ENCODE assay signal across 24 mouse cellular contexts in the genomic region with DNA sequence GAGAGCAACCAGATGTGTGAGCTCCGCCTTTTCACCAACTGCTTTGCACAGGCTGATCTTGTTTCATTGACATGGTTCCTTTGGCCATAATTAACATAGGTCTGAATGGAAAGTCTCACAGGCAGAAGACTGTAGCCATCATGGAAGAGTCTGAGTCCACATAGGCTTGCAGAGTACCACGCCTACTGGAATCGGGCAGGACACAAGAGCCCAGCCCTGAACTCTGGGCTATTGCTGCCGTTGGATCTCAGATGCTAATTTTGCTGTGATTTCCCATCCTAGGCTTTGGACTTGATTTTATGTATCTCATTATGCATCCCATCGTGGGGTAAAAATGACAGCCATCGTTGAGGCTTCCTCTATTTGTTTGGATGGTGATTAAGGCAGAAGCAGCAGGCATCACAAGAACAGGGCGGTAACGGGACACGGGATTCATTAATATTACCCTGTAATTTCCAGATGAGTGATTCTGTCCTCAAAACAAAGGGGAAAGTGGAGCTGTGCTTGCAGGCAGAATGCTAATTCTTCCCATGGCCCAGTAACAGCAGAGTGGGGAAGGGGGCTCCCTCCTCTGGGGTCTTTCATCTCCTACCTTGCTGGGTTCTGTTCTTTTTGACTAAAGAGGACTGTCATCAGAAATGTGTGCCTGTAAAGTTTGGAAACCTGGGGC.
DNase-seq lines count a peak whose midpoint lies in the region; ATAC-seq lines count a peak whose summit lies in the region.
"Had no signal": no experiment of that assay in that cellular context is flagged by ENCODE, and none has a peak within 500 bp of the region (broad histone marks: within the 10 kb centered on the region; RNA-seq: fewer than 3 reads in every experiment).

No protein-coding gene starts in this region.

- H3K9ac ChIP-seq in midbrain, embryonic 13.5 days (replicated peaks) = no peak overlapping the region
- H3K9ac ChIP-seq in forebrain, embryonic 14.5 days (ENCODE audit: low read length) = no peak overlapping the region
- H3K9ac ChIP-seq: heart, embryonic 15.5 days; limb, embryonic 15.5 days; liver, embryonic 14.5 days; lung, embryonic 14.5 days; midbrain, embryonic 15.5 days had no signal

- H3K9me3 ChIP-seq in midbrain, embryonic 13.5 days = no peaks in the 10 kb centered on the region
- H3K9me3 ChIP-seq in midbrain, embryonic 10.5 days (replicated peaks) = no peaks in the 10 kb centered on the region
- H3K9me3 ChIP-seq in forebrain, embryonic 10.5 days = no peaks in the 10 kb centered on the region
- H3K9me3 ChIP-seq in forebrain, embryonic 14.5 days (replicated peaks; ENCODE audit: control insufficient read depth, low read length) = no peaks in the 10 kb centered on the region
- H3K9me3 ChIP-seq: G1E; heart, embryonic 15.5 days; limb, embryonic 15.5 days; midbrain, embryonic 15.5 days had no signal

- no peak overlapping the region for H3K4me3 ChIP-seq in midbrain, embryonic 13.5 days (replicated peaks)
- no peak overlapping the region for H3K4me3 ChIP-seq in midbrain, embryonic 10.5 days
- H3K4me3 ChIP-seq in forebrain, embryonic 10.5 days = no peak overlapping the region
- H3K4me3 ChIP-seq in forebrain, embryonic 14.5 days (ENCODE audit: low read depth, low read length) = no peak overlapping the region
- H3K4me3 ChIP-seq: heart, embryonic 15.5 days; limb, embryonic 15.5 days; midbrain, embryonic 15.5 days; myocyte had no signal

- H3K27me3 ChIP-seq in midbrain, embryonic 13.5 days = no peaks in the 10 kb centered on the region
- H3K27me3 ChIP-seq in midbrain, embryonic 10.5 days (ENCODE audit: low read depth, poor library complexity, severe bottlenecking) = no peaks in the 10 kb centered on the region
- H3K27me3 ChIP-seq in forebrain, embryonic 10.5 days (ENCODE audit: poor library complexity, severe bottlenecking) = no peaks in the 10 kb centered on the region
- H3K27me3 ChIP-seq in forebrain, embryonic 14.5 days (replicated peaks; ENCODE audit: control insufficient read depth, insufficient read depth, low read length) = no peaks in the 10 kb centered on the region
- H3K27me3 ChIP-seq: CH12.LX; heart, embryonic 15.5 days; limb, embryonic 15.5 days; midbrain, embryonic 15.5 days had no signal

- no peaks in the 10 kb centered on the region for H3K36me3 ChIP-seq in midbrain, embryonic 13.5 days
- H3K36me3 ChIP-seq in midbrain, embryonic 10.5 days = no peaks in the 10 kb centered on the region
- H3K36me3 ChIP-seq in forebrain, embryonic 10.5 days (replicated peaks) = no peaks in the 10 kb centered on the region
- no peaks in the 10 kb centered on the region for H3K36me3 ChIP-seq in forebrain, embryonic 14.5 days (ENCODE audit: control insufficient read depth, insufficient read depth, low read length)
- H3K36me3 ChIP-seq: G1E; heart, embryonic 15.5 days; limb, embryonic 15.5 days; midbrain, embryonic 15.5 days had no signal

- H3K4me2 ChIP-seq in midbrain, embryonic 13.5 days (replicated peaks) = no peak overlapping the region
- no peak overlapping the region for H3K4me2 ChIP-seq in forebrain, embryonic 14.5 days (ENCODE audit: low read length)
- H3K4me2 ChIP-seq: heart, embryonic 15.5 days; limb, embryonic 15.5 days; lung, embryonic 14.5 days; midbrain, embryonic 15.5 days had no signal

- no peak for DNase-seq in midbrain, embryonic 10.5 days (ENCODE audit: low spot score)
- no peak for DNase-seq in forebrain, embryonic 10.5 days (ENCODE audit: extremely low spot score, low spot score)
- DNase-seq in forebrain, embryonic 14.5 days (ENCODE audit: low spot score) = peak; percentile 67
- DNase-seq in retina, postnatal 1 day = peak; percentile 88
- DNase-seq in frontal cortex, postnatal 36 days (ENCODE audit: low spot score in 2 of 2) = no peak
- DNase-seq in urinary bladder, adult 18-20 months (ENCODE audit: low spot score in 2 of 2) = no peak
- DNase-seq: adrenal gland, adult 8-10 months; B cell, adult 2 months; cerebellum, postnatal 14 days; heart, postnatal 4 days; kidney, adult 18-20 months; left cerebral cortex, postnatal 4 days; lung, embryonic 14.5 days had no signal

- 63% methylated on average over 9 of the region's 9 CpGs for WGBS in midbrain, embryonic 13.5 days
- 89% methylated on average over 9 of the region's 9 CpGs for WGBS in midbrain, embryonic 10.5 days
- WGBS in forebrain, embryonic 10.5 days = 73% methylated on average over 9 of the region's 9 CpGs
- 25% methylated on average over 9 of the region's 9 CpGs for WGBS in forebrain, embryonic 14.5 days

- peaks cover 7% of the 10 kb centered on the region for H3K4me1 ChIP-seq in midbrain, embryonic 13.5 days (replicated peaks)
- no peaks in the 10 kb centered on the region for H3K4me1 ChIP-seq in midbrain, embryonic 10.5 days
- peaks cover 18% of the 10 kb centered on the region for H3K4me1 ChIP-seq in forebrain, embryonic 10.5 days
- H3K4me1 ChIP-seq in forebrain, embryonic 14.5 days (ENCODE audit: control insufficient read depth, insufficient read depth, low read length) = 0 out of 2 replicates have a peak, but pooled peaks cover 4% of the 10 kb centered on the region
- H3K4me1 ChIP-seq: heart, embryonic 15.5 days; limb, embryonic 15.5 days; midbrain, embryonic 15.5 days had no signal

- no peak overlapping the region for H3K27ac ChIP-seq in midbrain, embryonic 13.5 days
- no peak overlapping the region for H3K27ac ChIP-seq in midbrain, embryonic 10.5 days (replicated peaks)
- peak overlapping the region; percentile 27 for H3K27ac ChIP-seq in forebrain, embryonic 10.5 days
- no peak overlapping the region; the same call in 1 of the 2 replicates for H3K27ac ChIP-seq in forebrain, embryonic 14.5 days (ENCODE audit: low read depth, low read length)
- H3K27ac ChIP-seq: heart, embryonic 15.5 days; kidney, postnatal 0 days; limb, embryonic 15.5 days; liver, embryonic 14.5 days; midbrain, embryonic 15.5 days had no signal

- 0 out of 2 replicates have a peak, but pooled peaks have one; percentile 11 for ATAC-seq in midbrain, embryonic 13.5 days
- peak; percentile 80 for ATAC-seq in forebrain, embryonic 14.5 days
- ATAC-seq: activated CD4-positive, CD25-positive, alpha-beta regulatory T cell, adult 4 months; inflammation-experienced regulatory T-cells, adult 6 months; midbrain, embryonic 15.5 days had no signal

Comparison
In these comparisons a context has a peak if more than half of its experiments do, and no peak if none do; other contexts are left out.
1. DNase-seq: peak in forebrain, embryonic 14.5 days (single experiment) and retina, postnatal 1 day (single experiment); none in midbrain, embryonic 10.5 days (single experiment), forebrain, embryonic 10.5 days (single experiment), frontal cortex, postnatal 36 days (0 of 2) and urinary bladder, adult 18-20 months (0 of 2).